Mouse (Mus musculus): ENCODE measurements around the gene Taok3.

GRCm38 (mm10) chr5:117111064-117111773 lies 8.7 kb upstream of the Taok3 start:
- TF ChIP-seq CTCF (IDR thresholded peaks at IDR 0.05; ENCODE audit: insufficient read depth, low read depth, low read length) (no peak), POLR2A (IDR thresholded peaks at IDR 0.05; ENCODE audit: insufficient read depth, low read depth, low read length) (no peak)

Data from olfactory bulb, adult 2 months (tissue).